Mouse (Mus musculus) cortical plate, adult 2 months (tissue): ENCODE data around the gene Usp48. TPM values are rescaled to one million over a fixed set of nuclear protein-coding genes. Genes with fewer than 3 reads are reported as not detected.
A peak's percentile ranks its signal among the peaks of the same experiment; 100 is the strongest.

Experiments
- H3K27ac ChIP-seq: fragments of 200-500 bp; 2 replicates; pipeline ENCODE4 v1.5.1; 2012; ENCODE audit warnings: low read length, control low read depth, inconsistent platforms; ENCODE audit not compliant: insufficient read depth
- H3K4me1 ChIP-seq: fragments of 200-500 bp; 2 replicates; pipeline ENCODE4 v1.6.1; 2011; ENCODE audit warnings: low read length; ENCODE audit not compliant: control insufficient read depth, insufficient read depth
- H3K4me3 ChIP-seq: fragments of 200-500 bp; 2 replicates; pipeline ENCODE4 v1.5.1; 2011; ENCODE audit warnings: mild to moderate bottlenecking, low read length, control low read depth; ENCODE audit not compliant: insufficient read depth
- CTCF ChIP-seq: fragments of 200-500 bp; IDR thresholded peaks from 2 replicates; pipeline ENCODE4 v1.5.1; 2011; ENCODE audit warnings: mild to moderate bottlenecking, control low read depth, low read length; ENCODE audit not compliant: insufficient read depth; ENCODE audit errors: extremely low read depth
- POLR2A ChIP-seq: fragments of 200-500 bp; IDR thresholded peaks from 2 replicates; pipeline ENCODE4 v1.6.1; 2011; ENCODE audit warnings: mild to moderate bottlenecking, low read length, control low read depth; ENCODE audit not compliant: insufficient read depth; ENCODE audit errors: extremely low read depth
- polyA plus RNA-seq: library from polyadenylated mRNA; depleted of rRNA; stranded (reverse); fragments of >200 nt; gene quantifications from 2 replicates; pipeline ENCODE4 v1.2.3, GENCODE M21; 2012

Usp48 gene
- polyA plus RNA-seq, 1 experiment, result 147 TPM

- Histone ChIP-seq H3K27ac (peak overlapping the region; percentile 40; the same call in 1 of the 2 replicates), H3K4me1 (peaks cover 29% of the 10 kb centered on the region), H3K4me3 (no peak overlapping the region)
- no peak for TF ChIP-seq CTCF
- TF ChIP-seq POLR2A, result no peak
These were observed 86.5 kb downstream of the Usp48 start for GRCm38 (mm10) chr4:137679979-137680550.

GRCm38 (mm10) chr4:137680721-137681120 lies 87.2 kb downstream of the Usp48 start:
- TF ChIP-seq POLR2A, result no peak
- no peak for TF ChIP-seq CTCF
- Histone ChIP-seq H3K4me3 (peak overlapping the region; percentile 25; the same call in 1 of the 2 replicates), H3K27ac (peak overlapping the region; percentile 40), H3K4me1 (peaks cover 28% of the 10 kb centered on the region)

- Histone ChIP-seq H3K4me3 (peak overlapping the region; percentile 25), H3K27ac (peak overlapping the region; percentile 2), H3K4me1 (peaks cover 29% of the 10 kb centered on the region)
- no peak for TF ChIP-seq POLR2A
- TF ChIP-seq CTCF, result no peak
These were observed 88.0 kb downstream of the Usp48 start for GRCm38 (mm10) chr4:137681408-137682104.

- H3K27ac ChIP-seq, result no peak overlapping the region
- TF ChIP-seq POLR2A (no peak), CTCF (peak; percentile 78)
- H3K4me1 ChIP-seq, result peaks cover 18% of the 10 kb centered on the region
- no peak overlapping the region for H3K4me3 ChIP-seq
These were observed 89.5 kb downstream of the Usp48 start for GRCm38 (mm10) chr4:137682961-137683453.

- H3K4me3 ChIP-seq, result no peak overlapping the region
- TF ChIP-seq POLR2A, result no peak
- TF ChIP-seq CTCF, result no peak
- H3K27ac ChIP-seq, result no peak overlapping the region
- peaks cover 16% of the 10 kb centered on the region for H3K4me1 ChIP-seq
These were observed 91.3 kb downstream of the Usp48 start for GRCm38 (mm10) chr4:137684830-137685343.

GRCm38 (mm10) chr4:137686303-137686702 lies 92.7 kb downstream of the Usp48 start:
- H3K27ac ChIP-seq, result no peak overlapping the region
- no peak overlapping the region for H3K4me3 ChIP-seq
- no peak for TF ChIP-seq CTCF
- TF ChIP-seq POLR2A, result no peak
- H3K4me1 ChIP-seq, result peaks cover 9% of the 10 kb centered on the region

GRCm38 (mm10) chr4:137687234-137687825 lies 93.8 kb downstream of the Usp48 start:
- Histone ChIP-seq H3K27ac (no peak overlapping the region), H3K4me3 (no peak overlapping the region), H3K4me1 (peaks cover 8% of the 10 kb centered on the region)
- TF ChIP-seq CTCF, result no peak
- no peak for TF ChIP-seq POLR2A

- TF ChIP-seq CTCF (no peak), POLR2A (no peak)
- Histone ChIP-seq H3K4me3 (no peak overlapping the region), H3K4me1 (peaks cover 8% of the 10 kb centered on the region), H3K27ac (no peak overlapping the region)
These were observed 98.8 kb downstream of the Usp48 start for GRCm38 (mm10) chr4:137692107-137692902.

- TF ChIP-seq CTCF, result no peak
- TF ChIP-seq POLR2A, result no peak
These were observed 101.7 kb downstream of the Usp48 start for GRCm38 (mm10) chr4:137695300-137695699.

More at GRCm38 (mm10) chr4:137695300-137695699, 101.7 kb downstream of the Usp48 start:
- Histone ChIP-seq H3K27ac (no peak overlapping the region), H3K4me3 (no peak overlapping the region), H3K4me1 (peaks cover 19% of the 10 kb centered on the region)
